Mouse (Mus musculus) kidney, embryonic 14.5 days (tissue): ENCODE measurements around the gene Adarb1. TPM values are rescaled to one million over a fixed set of nuclear protein-coding genes. Genes with fewer than 3 reads are reported as not detected.

ENCODE experiments used
- ATAC-seq: fragments of 200-750 bp; cut with Nextera tagmentation; 2 replicates; pipeline ENCODE4 v1.8.0; 2017; ENCODE audit warnings: moderate number of reproducible peaks, mild to moderate bottlenecking, moderate TSS enrichment, moderate library complexity; ENCODE audit not compliant: low FRiP score, low TSS enrichment
- H3K27ac ChIP-seq: fragments of 300-500 bp; sonication (generic); 2 replicates; pipeline ENCODE4 v1.5.1; 2014; ENCODE audit warnings: low read depth, mild to moderate bottlenecking, low read length, moderate library complexity, mixed read lengths
- H3K27me3 ChIP-seq: fragments of 300-500 bp; sonication (generic); 2 replicates; pipeline ENCODE4 v1.6.1; 2014; ENCODE audit warnings: mild to moderate bottlenecking, low read length; ENCODE audit not compliant: control insufficient read depth, insufficient read depth
- H3K36me3 ChIP-seq: fragments of 300-500 bp; sonication (generic); 2 replicates; pipeline ENCODE4 v1.6.1; 2014; ENCODE audit warnings: low read length, mixed read lengths; ENCODE audit not compliant: control insufficient read depth, insufficient read depth
- H3K4me1 ChIP-seq: fragments of 300-500 bp; sonication (generic); 2 replicates; pipeline ENCODE4 v1.6.1; 2014; ENCODE audit warnings: low read length, mixed read lengths; ENCODE audit not compliant: control insufficient read depth, insufficient read depth
- H3K4me2 ChIP-seq: fragments of 300-500 bp; sonication (generic); replicated peaks from 2 replicates; pipeline ENCODE4 v1.6.1; 2014; ENCODE audit warnings: low read depth, mild to moderate bottlenecking, low read length
- H3K4me3 ChIP-seq: fragments of 300-500 bp; sonication (generic); 2 replicates; pipeline ENCODE4 v1.5.1; 2014; ENCODE audit warnings: mild to moderate bottlenecking, low read length
- H3K9ac ChIP-seq: fragments of 300-500 bp; sonication (generic); 2 replicates; pipeline ENCODE4 v1.6.1; 2014; ENCODE audit warnings: low read depth, mild to moderate bottlenecking, low read length, moderate library complexity
- H3K9me3 ChIP-seq: fragments of 300-500 bp; sonication (generic); 2 replicates; pipeline ENCODE4 v1.6.1; 2016; ENCODE audit warnings: low read length; ENCODE audit not compliant: control insufficient read depth
- WGBS: fragments of 180-500 bp; shearing (Covaris S2); extraction: QIAGEN DNeasy Blood & Tissue Kit; methylation state at CpG from one replicate; pipeline ENCODE4 v1.1.7; 2014; 5-methylcytosine and 5-hydroxymethylcytosine counted together
- polyA plus RNA-seq: library from polyadenylated mRNA; unstranded; fragments of >200 nt; fragmentation: Nextera tagmentation; extraction: Ambion mirVana; gene quantifications from 2 replicates; pipeline ENCODE4 v1.2.1, GENCODE M21; 2014

Adarb1 gene
- polyA plus RNA-seq, 1 experiment from 2014 or later = 7.3 TPM

GRCm38 (mm10) chr10:77383045-77383444 lies 35.0 kb downstream of the Adarb1 start:
- Histone ChIP-seq H3K4me1 (no peaks in the 10 kb centered on the region), H3K27ac (no peak overlapping the region), H3K27me3 (no peaks in the 10 kb centered on the region), H3K4me2 (no peak overlapping the region), H3K36me3 (no peaks in the 10 kb centered on the region), H3K4me3 (no peak overlapping the region), H3K9me3 (no peaks in the 10 kb centered on the region), H3K9ac (no peak overlapping the region)
- no peak for ATAC-seq
- 88% methylated on average over 8 of the region's 8 CpGs for WGBS

- Histone ChIP-seq H3K27me3 (no peaks in the 10 kb centered on the region), H3K4me2 (no peak overlapping the region), H3K9ac (no peak overlapping the region), H3K36me3 (no peaks in the 10 kb centered on the region), H3K4me1 (no peaks in the 10 kb centered on the region), H3K4me3 (no peak overlapping the region), H3K9me3 (no peaks in the 10 kb centered on the region), H3K27ac (no peak overlapping the region)
- no peak for ATAC-seq
- 51% methylated on average over 2 of the region's 2 CpGs for WGBS
These were observed 36.9 kb downstream of the Adarb1 start for GRCm38 (mm10) chr10:77381191-77381590.

DNA sequence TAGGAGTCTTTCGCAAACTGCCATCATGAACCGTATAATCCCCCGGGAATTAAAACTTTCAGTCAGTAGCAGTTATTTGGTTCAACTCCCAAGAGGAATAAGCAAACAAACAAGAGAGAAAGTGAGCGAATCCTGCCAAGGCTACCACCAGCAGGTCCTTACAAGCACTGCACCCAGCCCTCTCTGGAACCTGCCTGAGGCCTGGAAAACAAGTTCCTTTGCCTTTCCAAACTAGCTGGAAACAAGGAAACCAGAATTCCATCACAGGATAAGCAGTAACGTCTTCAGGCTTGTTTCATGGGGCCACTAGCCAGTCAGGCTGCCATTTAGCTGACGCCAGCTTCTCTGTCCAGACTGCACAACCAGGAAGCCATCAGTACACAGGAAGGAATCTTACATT lies 37.4 kb downstream of the Adarb1 start:
- no peak overlapping the region for H3K27ac ChIP-seq
- no peaks in the 10 kb centered on the region for H3K27me3 ChIP-seq
- no peaks in the 10 kb centered on the region for H3K4me1 ChIP-seq
- H3K9me3 ChIP-seq = no peaks in the 10 kb centered on the region
- no peak for ATAC-seq
- no peak overlapping the region for H3K4me3 ChIP-seq
- 69% methylated on average over 6 of the region's 6 CpGs for WGBS
- H3K4me2 ChIP-seq = no peak overlapping the region
- H3K9ac ChIP-seq = no peak overlapping the region
- no peaks in the 10 kb centered on the region for H3K36me3 ChIP-seq

- no peak overlapping the region for H3K9ac ChIP-seq
These were observed 38.9 kb downstream of the Adarb1 start for GRCm38 (mm10) chr10:77379199-77379598.

GRCm38 (mm10) chr10:77376056-77376455 lies 42.0 kb downstream of the Adarb1 start:
- H3K27me3 ChIP-seq = no peaks in the 10 kb centered on the region
- WGBS = 100% methylated on average over 1 of the region's 1 CpGs

More at GRCm38 (mm10) chr10:77379199-77379598, 38.9 kb downstream of the Adarb1 start:
- no peaks in the 10 kb centered on the region for H3K9me3 ChIP-seq
- H3K36me3 ChIP-seq = no peaks in the 10 kb centered on the region
- no peak overlapping the region for H3K4me2 ChIP-seq
- no peak overlapping the region for H3K27ac ChIP-seq
- H3K27me3 ChIP-seq = no peaks in the 10 kb centered on the region
- no peak overlapping the region for H3K4me3 ChIP-seq
- no peaks in the 10 kb centered on the region for H3K4me1 ChIP-seq
- 95% methylated on average over 4 of the region's 4 CpGs for WGBS
- ATAC-seq = no peak

GRCm38 (mm10) chr10:77374948-77375347 lies 43.1 kb downstream of the Adarb1 start:
- WGBS = 94% methylated on average over 1 of the region's 1 CpGs
- Histone ChIP-seq H3K9me3 (no peaks in the 10 kb centered on the region), H3K27ac (no peak overlapping the region), H3K4me1 (no peaks in the 10 kb centered on the region), H3K4me2 (no peak overlapping the region), H3K36me3 (no peaks in the 10 kb centered on the region), H3K27me3 (no peaks in the 10 kb centered on the region), H3K9ac (no peak overlapping the region), H3K4me3 (no peak overlapping the region)
- ATAC-seq = no peak

More at GRCm38 (mm10) chr10:77376056-77376455, 42.0 kb downstream of the Adarb1 start:
- no peak overlapping the region for H3K4me3 ChIP-seq
- no peak for ATAC-seq
- H3K27ac ChIP-seq = no peak overlapping the region
- H3K36me3 ChIP-seq = no peaks in the 10 kb centered on the region
- H3K9ac ChIP-seq = no peak overlapping the region
- no peaks in the 10 kb centered on the region for H3K4me1 ChIP-seq
- H3K4me2 ChIP-seq = no peak overlapping the region
- no peaks in the 10 kb centered on the region for H3K9me3 ChIP-seq

DNA sequence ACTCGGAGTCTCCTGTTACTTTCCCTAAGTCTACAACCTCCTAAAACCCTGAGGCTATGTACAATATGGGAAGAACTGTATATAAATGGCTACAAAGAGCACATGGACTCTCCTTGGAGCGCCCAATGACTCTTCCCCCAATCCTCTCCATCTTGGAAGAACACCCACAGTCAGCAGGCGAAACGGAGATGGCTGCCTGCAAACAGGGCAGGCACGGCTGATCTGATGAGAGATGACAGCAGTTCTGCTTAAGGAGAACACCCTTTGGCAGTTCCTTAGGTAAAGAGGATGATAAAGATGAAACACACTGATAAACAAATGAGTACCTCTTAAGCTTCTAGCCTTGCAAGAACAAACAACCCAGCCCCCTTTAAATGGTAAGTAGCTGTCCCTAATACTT lies 43.7 kb downstream of the Adarb1 start:
- Histone ChIP-seq H3K9ac (no peak overlapping the region), H3K36me3 (no peaks in the 10 kb centered on the region), H3K27ac (no peak overlapping the region), H3K4me2 (no peak overlapping the region), H3K4me1 (no peaks in the 10 kb centered on the region), H3K27me3 (no peaks in the 10 kb centered on the region), H3K4me3 (no peak overlapping the region), H3K9me3 (no peaks in the 10 kb centered on the region)
- 92% methylated on average over 5 of the region's 5 CpGs for WGBS
- ATAC-seq = no peak

GRCm38 (mm10) chr10:77370129-77370528 lies 47.9 kb downstream of the Adarb1 start:
- H3K27ac ChIP-seq = no peak overlapping the region
- H3K4me2 ChIP-seq = no peak overlapping the region
- no peaks in the 10 kb centered on the region for H3K36me3 ChIP-seq
- ATAC-seq = no peak
- H3K27me3 ChIP-seq = no peaks in the 10 kb centered on the region
- no peak overlapping the region for H3K9ac ChIP-seq
- 91% methylated on average over 5 of the region's 5 CpGs for WGBS
- H3K9me3 ChIP-seq = no peaks in the 10 kb centered on the region
- H3K4me1 ChIP-seq = no peaks in the 10 kb centered on the region
- no peak overlapping the region for H3K4me3 ChIP-seq

DNA sequence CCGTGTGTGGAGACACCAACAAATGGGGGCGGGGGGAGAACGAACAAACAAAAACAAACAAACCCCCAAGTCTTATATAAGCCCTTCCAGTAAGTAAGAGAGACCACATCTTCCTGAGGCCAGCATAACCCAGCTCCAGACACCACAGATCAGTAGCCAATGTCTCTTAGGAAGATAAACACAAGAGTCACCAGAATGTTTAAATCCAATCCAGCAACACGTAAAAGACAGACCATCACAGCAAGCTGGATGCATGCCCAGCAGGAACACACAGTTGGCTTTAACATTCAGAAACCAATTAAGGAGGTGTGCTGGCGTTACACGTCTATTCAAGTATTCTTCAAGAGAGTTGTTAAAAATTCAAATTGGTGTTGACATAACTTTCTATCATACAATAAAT lies 50.1 kb downstream of the Adarb1 start:
- WGBS = 73% methylated on average over 6 of the region's 6 CpGs
- Histone ChIP-seq H3K9ac (no peak overlapping the region), H3K27me3 (no peaks in the 10 kb centered on the region), H3K4me1 (no peaks in the 10 kb centered on the region), H3K36me3 (no peaks in the 10 kb centered on the region), H3K9me3 (no peaks in the 10 kb centered on the region), H3K4me3 (no peak overlapping the region), H3K4me2 (no peak overlapping the region), H3K27ac (no peak overlapping the region)
- no peak for ATAC-seq

GRCm38 (mm10) chr10:77366959-77367358 lies 51.1 kb downstream of the Adarb1 start:
- 82% methylated on average over 4 of the region's 4 CpGs for WGBS

More at GRCm38 (mm10) chr10:77366959-77367358, 51.1 kb downstream of the Adarb1 start:
- Histone ChIP-seq H3K27me3 (no peaks in the 10 kb centered on the region), H3K4me3 (no peak overlapping the region), H3K9me3 (no peaks in the 10 kb centered on the region), H3K4me1 (no peaks in the 10 kb centered on the region), H3K36me3 (no peaks in the 10 kb centered on the region), H3K27ac (no peak overlapping the region), H3K4me2 (no peak overlapping the region), H3K9ac (no peak overlapping the region)
- no peak for ATAC-seq
